Mouse (Mus musculus): ENCODE results near the gene Pign.

Gene Pign

GRCm38 (mm10) chr1:105556078-105556477 is 107.4 kb downstream of the Pign start:
- DNase-seq, result no peak

- no peak for DNase-seq
These were observed 108.2 kb downstream of the Pign start for GRCm38 (mm10) chr1:105555192-105555718.

- no peak for DNase-seq
These were observed 110.3 kb downstream of the Pign start for GRCm38 (mm10) chr1:105553130-105553529.

GRCm38 (mm10) chr1:105550163-105550562 is 113.3 kb downstream of the Pign start:
- no peak for DNase-seq

GRCm38 (mm10) chr1:105549648-105550047 is 113.8 kb downstream of the Pign start:
- DNase-seq, result no peak

- DNase-seq, result no peak
These were observed 120.4 kb downstream of the Pign start for GRCm38 (mm10) chr1:105543051-105543450.

GRCm38 (mm10) chr1:105523768-105524167 is 139.7 kb downstream of the Pign start:
- DNase-seq, result no peak

GRCm38 (mm10) chr1:105522321-105522720 is 141.2 kb downstream of the Pign start:
- DNase-seq, result no peak

GRCm38 (mm10) chr1:105518101-105518500 is 145.4 kb downstream of the Pign start:
- no peak for DNase-seq

GRCm38 (mm10) chr1:105507116-105507515 is 156.4 kb downstream of the Pign start:
- no peak for DNase-seq

GRCm38 (mm10) chr1:105492626-105493025 is 170.9 kb downstream of the Pign start:
- DNase-seq, result no peak

- no peak for DNase-seq
These were observed 174.0 kb downstream of the Pign start for GRCm38 (mm10) chr1:105489456-105489855.

- DNase-seq, result no peak
These were observed 176.4 kb downstream of the Pign start for GRCm38 (mm10) chr1:105487037-105487436.

All from kidney, adult 11 months (tissue).